Mouse (Mus musculus) right cerebral cortex, postnatal 25 days (tissue): ENCODE measurements around the gene Lcmt1.

ENCODE experiments used
- DNase-seq: peaks from one replicate; pipeline ENCODE4 v3.0.0; 2022

Lcmt1 gene

DNA sequence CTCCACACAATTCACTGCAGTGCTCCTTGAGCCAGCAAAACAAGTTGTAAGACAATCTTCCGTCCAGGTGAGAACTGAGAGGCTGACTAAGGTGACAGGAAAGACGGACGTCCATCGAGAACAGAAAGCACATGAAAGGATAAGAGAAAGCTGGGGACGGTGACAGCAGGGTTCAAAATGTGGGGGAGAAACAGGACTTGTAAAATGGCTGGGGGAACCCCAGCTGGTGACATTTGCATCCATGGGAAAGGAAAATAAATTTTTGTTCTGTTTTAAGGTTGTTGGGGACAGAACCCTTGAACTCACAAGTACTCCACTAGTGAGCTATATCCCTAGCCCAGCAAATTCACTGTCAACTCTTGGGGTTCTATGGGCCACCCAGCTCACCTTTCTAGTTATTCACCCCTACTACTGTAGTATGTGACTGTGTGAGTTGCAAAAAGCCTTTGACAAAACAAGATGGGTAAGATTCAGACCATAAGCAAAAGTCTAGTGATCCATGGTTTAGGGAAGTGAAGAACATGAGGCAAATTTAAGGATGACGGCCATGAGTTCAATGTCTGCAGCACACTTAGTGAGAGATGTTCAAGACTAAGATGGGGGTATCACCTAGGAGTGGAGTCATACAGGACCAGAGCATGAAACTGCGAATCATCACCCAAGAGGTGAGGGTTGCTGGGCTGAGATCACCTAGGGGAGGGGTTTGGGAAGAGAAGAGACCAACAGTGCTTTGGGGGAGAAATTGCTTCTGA, 8.2 kb upstream of the Lcmt1 start:
- no peak for DNase-seq

GRCm38 (mm10) chr7:123362806-123363205, 6.8 kb upstream of the Lcmt1 start:
- DNase-seq = no peak

DNA sequence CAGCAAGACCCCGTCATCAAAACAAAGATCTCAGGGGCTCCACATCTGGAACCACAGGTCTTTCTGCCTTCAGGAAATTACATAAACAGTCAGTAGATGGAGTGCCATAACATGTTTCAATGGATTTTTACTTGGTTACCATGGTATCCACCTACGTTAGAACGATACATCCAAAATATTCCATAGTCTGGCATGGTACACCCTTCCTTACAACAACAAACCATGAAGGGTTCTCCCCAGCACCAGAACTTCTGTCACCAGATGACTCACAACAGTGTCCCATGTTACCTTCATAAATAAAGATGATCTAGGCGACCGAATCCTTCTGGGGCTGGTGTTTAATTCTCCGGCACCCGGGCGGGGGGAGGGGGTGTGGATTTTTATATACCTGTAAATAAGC, 5.6 kb upstream of the Lcmt1 start:
- no peak for DNase-seq

- DNase-seq = no peak
Measured at GRCm38 (mm10) chr7:123365876-123366741, 3.5 kb upstream of the Lcmt1 start.

GRCm38 (mm10) chr7:123366806-123367205, 2.8 kb upstream of the Lcmt1 start:
- DNase-seq = no peak

- no peak for DNase-seq
Measured at GRCm38 (mm10) chr7:123367218-123368150, 2.1 kb upstream of the Lcmt1 start.

GRCm38 (mm10) chr7:123368187-123368586, 1.4 kb upstream of the Lcmt1 start:
- no peak for DNase-seq

DNA sequence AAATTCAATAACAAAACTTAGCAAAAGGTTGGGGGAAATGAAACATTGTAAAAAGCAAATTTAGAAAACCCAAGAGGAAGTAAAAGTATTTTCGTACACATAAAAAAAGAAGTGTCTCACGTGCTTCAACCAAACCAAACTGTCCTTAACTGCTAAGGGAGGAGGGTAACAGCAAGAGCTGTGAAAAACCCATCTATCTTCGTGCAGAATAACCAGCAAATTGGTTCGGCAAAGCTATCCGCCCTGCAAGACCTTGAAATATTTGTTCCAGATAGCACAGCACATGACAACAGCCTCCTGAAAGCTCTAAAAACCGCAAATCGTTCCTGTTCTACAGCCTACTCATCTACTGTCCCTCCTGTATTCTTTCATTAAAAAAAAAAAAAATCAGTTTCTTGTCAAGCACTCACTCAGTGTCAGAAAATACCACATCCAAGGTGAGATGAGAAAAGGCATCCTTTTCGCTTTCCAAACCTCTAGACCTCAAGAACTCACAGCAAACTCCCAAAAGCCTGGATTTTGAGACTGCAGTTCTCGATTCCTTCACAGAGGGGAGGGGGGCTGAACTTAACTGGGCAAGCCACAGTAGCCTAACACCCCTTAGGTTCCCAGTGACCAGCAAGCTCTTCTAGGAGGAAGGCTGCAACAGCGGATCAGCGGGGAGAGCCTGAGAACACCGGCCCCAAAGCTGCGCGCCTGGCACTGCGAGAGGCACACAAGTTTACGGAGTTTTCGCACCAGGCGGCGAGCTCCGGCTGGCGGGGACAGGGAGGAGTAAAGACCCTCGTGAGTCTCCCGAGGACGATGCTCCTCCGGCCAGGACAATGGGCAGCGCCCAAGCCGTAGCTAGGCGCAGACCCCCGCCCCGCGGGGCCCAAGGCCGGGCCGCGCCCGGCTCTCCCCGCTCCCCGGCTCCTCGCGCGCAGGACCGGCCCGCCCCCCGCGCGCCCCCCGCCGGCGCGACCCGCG, 522 bp upstream of the Lcmt1 start:
- DNase-seq = no peak

GRCm38 (mm10) chr7:123370700-123371099, 1.1 kb downstream of the Lcmt1 start:
- no peak for DNase-seq

DNA sequence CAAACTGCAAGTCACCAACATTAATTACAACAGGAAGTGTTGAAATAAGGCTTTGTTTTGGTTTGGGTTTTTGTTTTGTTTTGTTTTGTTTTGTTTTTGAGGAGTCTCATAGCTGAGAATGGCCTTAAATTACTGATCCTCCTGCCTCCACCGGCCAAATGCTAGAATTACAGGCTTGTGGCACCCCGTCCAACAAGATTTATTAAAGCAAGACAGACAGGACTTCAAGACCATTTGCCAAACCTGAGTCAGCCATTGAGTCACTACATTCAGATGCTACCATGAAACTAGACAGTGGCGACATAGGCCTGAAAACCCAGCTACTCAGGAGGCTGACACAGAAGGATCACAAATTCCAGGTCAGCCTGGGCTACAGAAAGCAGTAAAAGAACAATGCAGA, 1.9 kb downstream of the Lcmt1 start:
- no peak for DNase-seq

GRCm38 (mm10) chr7:123377443-123378400, 8.1 kb downstream of the Lcmt1 start:
- peak; percentile 93 for DNase-seq

DNA sequence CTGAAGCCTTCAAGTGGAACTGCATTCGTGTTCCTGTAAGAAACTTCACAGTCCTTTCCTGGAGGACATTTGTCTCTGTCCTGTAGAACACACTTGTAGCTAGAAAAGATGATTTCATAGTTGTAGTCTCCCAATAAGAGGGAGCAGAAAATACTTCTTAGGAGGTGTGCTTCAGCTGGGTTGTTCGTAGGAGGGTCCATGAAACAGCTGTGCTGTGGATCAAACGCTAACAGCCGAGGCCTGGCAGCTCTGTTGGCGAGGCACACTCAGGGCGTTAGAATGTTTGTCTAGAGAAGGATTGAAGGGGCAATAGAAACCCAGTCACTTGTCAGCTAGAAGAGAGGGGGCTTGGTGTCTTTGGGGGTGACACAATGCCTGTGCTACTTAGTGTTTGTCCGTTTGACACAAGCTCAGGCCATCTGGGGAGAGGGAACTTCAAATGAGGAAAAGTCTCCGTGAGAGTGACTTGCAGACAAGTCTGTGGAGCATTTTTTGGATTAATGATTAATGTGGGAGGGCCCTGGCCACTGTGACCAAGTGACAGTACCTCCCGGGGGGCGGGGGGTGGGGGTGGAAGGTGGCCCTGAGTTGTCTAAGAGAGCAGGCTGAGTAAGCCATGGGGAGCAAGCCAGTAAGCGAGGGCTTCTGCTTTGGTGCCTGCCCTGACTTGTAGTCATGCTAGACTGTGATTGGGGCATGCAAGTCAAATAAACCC, 16.3 kb downstream of the Lcmt1 start:
- no peak for DNase-seq

DNA sequence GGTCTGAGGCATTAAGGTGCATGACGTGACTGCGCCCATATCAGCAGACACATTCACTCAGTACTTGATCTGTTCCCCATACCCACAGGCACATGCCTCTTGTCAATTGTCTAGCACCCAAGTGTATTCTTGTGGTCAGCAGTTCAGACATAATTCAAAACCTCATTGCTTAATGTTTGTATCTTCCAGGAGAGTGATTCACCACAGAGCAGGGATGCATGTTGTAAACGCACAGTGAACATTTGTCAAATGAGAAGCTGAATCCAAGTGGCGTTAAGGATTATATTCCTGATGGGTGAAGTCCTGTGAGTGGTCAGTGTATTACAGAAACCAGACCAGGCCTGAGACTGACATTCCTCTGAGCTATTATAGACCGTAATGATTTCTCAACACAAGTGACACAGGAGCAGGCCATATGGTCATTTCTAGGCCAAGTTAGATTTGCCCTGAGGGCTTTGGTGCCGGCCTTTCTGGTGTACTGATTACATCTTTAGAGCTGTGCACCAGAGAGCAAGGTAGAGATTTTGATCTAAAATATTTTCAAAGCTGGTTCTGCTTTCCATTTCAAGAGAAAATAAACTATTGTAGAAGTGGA, 20.2 kb downstream of the Lcmt1 start:
- DNase-seq = no peak

- no peak for DNase-seq
Measured at GRCm38 (mm10) chr7:123394271-123394670, 24.7 kb downstream of the Lcmt1 start.

DNA sequence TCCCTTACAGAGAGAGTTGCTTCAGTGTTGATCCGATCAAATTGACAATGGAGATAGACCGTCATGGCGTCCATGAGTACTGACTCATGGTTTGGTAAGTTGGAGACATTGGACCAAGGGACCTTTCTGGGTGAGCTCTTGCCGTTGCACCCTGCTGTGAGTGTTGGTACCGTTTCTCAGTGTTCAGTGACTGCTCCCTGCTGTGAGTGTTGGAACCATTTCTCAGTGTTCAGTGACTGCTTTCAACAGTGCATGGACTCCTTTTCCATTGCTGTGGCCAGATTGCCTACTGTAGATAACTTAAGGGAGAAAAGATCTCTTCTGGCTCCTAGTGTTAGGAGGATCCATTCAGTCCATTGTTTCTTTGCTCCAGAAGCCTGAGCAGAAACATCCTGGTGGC, 27.3 kb downstream of the Lcmt1 start:
- no peak for DNase-seq

GRCm38 (mm10) chr7:123397369-123397768, 27.8 kb downstream of the Lcmt1 start:
- DNase-seq = no peak

DNA sequence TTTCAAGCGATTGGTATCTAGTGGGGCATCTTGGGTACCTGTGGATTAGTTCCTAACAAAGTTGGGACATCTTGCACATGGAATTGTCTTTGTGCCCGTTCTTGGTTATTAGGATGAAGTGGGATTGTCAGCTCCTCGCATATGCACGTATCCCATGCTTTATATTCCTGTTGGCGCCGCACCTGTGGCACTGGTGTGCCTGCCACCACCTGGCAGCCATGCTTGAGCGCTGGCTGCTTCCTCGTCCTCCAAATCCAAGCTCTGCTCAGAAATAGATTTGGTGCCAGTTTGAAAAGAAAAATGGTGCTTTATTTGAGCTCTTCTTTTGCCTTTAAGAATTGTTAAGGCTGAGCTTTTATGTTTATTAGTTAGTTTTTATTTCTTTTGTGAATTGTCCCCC, 28.3 kb downstream of the Lcmt1 start:
- no peak for DNase-seq

GRCm38 (mm10) chr7:123398828-123399227, 29.2 kb downstream of the Lcmt1 start:
- DNase-seq = peak; percentile 15

DNA sequence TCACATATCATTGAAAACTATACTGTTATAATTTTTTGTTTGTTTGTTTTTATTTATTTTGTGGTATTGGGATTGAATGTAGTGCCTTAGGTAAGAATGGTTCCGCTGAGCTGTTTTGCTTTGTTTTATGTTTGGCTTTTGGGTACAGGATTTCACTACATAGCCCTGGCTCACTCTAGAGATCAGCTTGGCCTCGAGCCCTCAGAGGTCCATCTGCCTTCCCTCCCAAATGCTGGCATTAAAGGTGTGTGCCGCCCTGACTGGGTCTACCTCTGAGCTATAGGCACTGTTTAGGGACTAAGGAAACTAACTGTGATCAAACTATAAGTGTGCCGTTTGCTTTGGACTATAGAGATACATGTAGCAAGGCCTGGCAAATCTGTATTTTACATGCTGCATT, 29.7 kb downstream of the Lcmt1 start:
- no peak for DNase-seq

DNA sequence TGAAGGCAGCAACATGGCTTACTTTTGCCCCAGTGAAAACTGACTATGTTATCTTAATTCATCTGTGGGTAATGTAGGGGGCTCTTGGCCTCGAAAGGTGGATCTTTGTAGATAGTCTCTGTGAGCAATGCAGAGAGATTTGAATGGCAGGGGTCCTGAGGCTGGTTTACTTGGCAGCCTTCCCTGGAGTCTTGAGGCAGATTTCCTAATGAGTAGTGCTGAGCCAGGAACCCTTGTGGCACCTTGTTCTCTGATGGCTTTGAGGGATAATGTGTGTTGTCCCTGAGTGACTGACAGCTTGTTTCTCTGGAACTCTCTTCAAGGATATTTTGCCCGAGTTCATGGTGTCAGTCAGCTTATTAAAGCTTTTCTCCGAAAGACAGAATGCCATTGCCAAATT, 31.5 kb downstream of the Lcmt1 start:
- DNase-seq = no peak
